Mouse (Mus musculus) left cerebral cortex, postnatal 36 days (tissue): Measurements from ENCODE around the gene Vmn1r66. TPM values are rescaled to one million over a fixed set of nuclear protein-coding genes. Genes with fewer than 3 reads are reported as not detected.
"Not testable (repeated sequence)": the region's sequence is repeated elsewhere in the genome, so short reads cannot be mapped to it uniquely, and the experiment has no call there.

Source experiments
- DNase-seq, 2 experiments: peaks; one replicate each; pipeline ENCODE4 v3.0.0; 2021 to 2022; ENCODE audit warnings: low spot score in 2 of 2, mixed read lengths in 1 of 2
- intact Hi-C: fragments of 180-260 bp; cut with DNase I; formaldehyde crosslinking; loops from one replicate; pipeline ENCODE4 v1.15.1; 2025
- total RNA-seq, 2 experiments: library from RNA; stranded (reverse); gene quantifications; 2 replicates each; pipeline ENCODE4 v1.2.3; 2021

Gene Vmn1r66
- total RNA-seq, result not detected

GRCm38 (mm10) chr7:10277906-10278305 lies at the start of gene Vmn1r66:
Gene Vmn1r66 (minus strand): TSS chr7:10278006.
- intact Hi-C loops, result no loop called here
- no peak for DNase-seq

DNA sequence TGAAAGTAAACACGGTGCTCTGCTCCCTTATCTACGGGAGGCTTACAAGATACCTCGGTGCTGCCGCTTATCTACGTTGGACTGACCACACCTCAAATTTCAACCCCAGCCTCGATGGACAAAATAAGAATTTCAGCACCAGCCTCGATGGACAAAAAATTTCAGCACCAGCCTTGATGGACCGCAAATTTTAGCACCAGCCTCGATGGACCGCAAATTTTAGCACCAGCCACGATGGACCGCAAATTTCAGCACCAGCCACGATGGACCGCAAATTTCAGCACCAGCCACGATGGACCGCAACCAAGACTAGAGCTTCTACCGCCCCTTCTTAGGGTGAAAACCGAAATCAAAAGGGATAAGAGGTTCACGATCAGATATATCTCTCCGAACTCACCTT lies 47.7 kb upstream of the Vmn1r66 start:
- DNase-seq, intact Hi-C loops: not testable (repeated sequence)

DNA sequence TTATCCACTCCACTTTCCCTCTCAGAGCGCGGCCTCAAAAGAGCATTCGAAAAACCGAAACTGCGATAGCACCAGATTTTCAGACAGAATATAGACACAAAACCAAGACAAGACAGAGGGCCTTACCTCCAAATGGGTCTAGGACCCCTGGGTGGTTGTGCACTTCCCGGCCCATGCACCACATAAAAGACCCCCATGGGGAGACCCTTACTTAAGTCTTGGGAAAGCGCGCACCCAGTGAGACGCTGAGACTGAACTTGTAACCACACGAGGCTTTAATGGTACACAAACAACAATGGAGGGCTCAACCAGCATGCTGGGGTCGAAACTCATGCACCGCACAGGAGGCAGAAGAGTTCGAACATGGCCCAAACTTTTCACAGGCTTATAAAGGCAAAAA lies 25.7 kb downstream of the Vmn1r66 start:
- DNase-seq, result no peak
- intact Hi-C loops, result no loop called here

GRCm38 (mm10) chr7:10249146-10249545 lies 28.7 kb downstream of the Vmn1r66 start:
- DNase-seq, result no peak
- intact Hi-C loops, result no loop called here

Other genes starting within 250 kb of the Vmn1r66 start
- gene Vmn2r50, start 224.7 kb downstream of the Vmn1r66 start, total RNA-seq, result not detected
- gene Vmn2r51, start 172.3 kb downstream of the Vmn1r66 start, total RNA-seq, result not detected
- gene Vmn2r52, start 101.4 kb downstream of the Vmn1r66 start, total RNA-seq, result not detected
- not detected for gene Vmn1r67, start 165.3 kb upstream of the Vmn1r66 start, total RNA-seq
- 10 to 100 TPM; 15.5 to 15.9 TPM for gene Zik1, start 217.4 kb upstream of the Vmn1r66 start, total RNA-seq